Mouse (Mus musculus): ENCODE measurements around the gene Farp1. TPM values are rescaled to one million over a fixed set of nuclear protein-coding genes. Genes with fewer than 3 reads are reported as not detected.
A peak's percentile ranks its signal among the peaks of the same experiment; 100 is the strongest.

The Farp1 gene
- polyA plus RNA-seq, 1 experiment from 2014 or later = 41.2 TPM

- Histone ChIP-seq H3K4me3 (no peak overlapping the region), H3K27me3 (replicated peaks) (no peaks in the 10 kb centered on the region), H3K4me2 (no peak overlapping the region), H3K36me3 (replicated peaks) (peaks cover 17% of the 10 kb centered on the region), H3K4me1 (peaks cover 4% of the 10 kb centered on the region; the same call in 1 of the 2 replicates), H3K9me3 (no peaks in the 10 kb centered on the region), H3K9ac (no peak overlapping the region), H3K27ac (no peak overlapping the region)
- WGBS = 78% methylated on average over 14 of the region's 14 CpGs
- no peak for ATAC-seq (replicated peaks)
Observed at GRCm38 (mm10) chr14:121246048-121246731, 211.2 kb downstream of the Farp1 start.

- 62% methylated on average over 7 of the region's 7 CpGs for WGBS
- Histone ChIP-seq H3K4me1 (peaks cover 4% of the 10 kb centered on the region; the same call in 1 of the 2 replicates), H3K4me3 (no peak overlapping the region), H3K27me3 (replicated peaks) (no peaks in the 10 kb centered on the region), H3K9ac (no peak overlapping the region), H3K36me3 (replicated peaks) (peaks cover 13% of the 10 kb centered on the region), H3K9me3 (no peaks in the 10 kb centered on the region), H3K4me2 (no peak overlapping the region), H3K27ac (no peak overlapping the region)
- no peak for ATAC-seq (replicated peaks)
Observed at GRCm38 (mm10) chr14:121247287-121247686, 212.3 kb downstream of the Farp1 start.

- Histone ChIP-seq H3K4me2 (no peak overlapping the region), H3K4me3 (no peak overlapping the region), H3K4me1 (peaks cover 4% of the 10 kb centered on the region; the same call in 1 of the 2 replicates), H3K9ac (no peak overlapping the region), H3K27me3 (replicated peaks) (no peaks in the 10 kb centered on the region), H3K36me3 (replicated peaks) (peaks cover 4% of the 10 kb centered on the region), H3K27ac (no peak overlapping the region; the same call in 1 of the 2 replicates), H3K9me3 (no peaks in the 10 kb centered on the region)
- 82% methylated on average over 5 of the region's 5 CpGs for WGBS
- ATAC-seq (replicated peaks) = no peak
Observed at GRCm38 (mm10) chr14:121248346-121248745, 213.3 kb downstream of the Farp1 start.

GRCm38 (mm10) chr14:121251099-121251498 lies 216.1 kb downstream of the Farp1 start:
- 72% methylated on average over 5 of the region's 5 CpGs for WGBS
- Histone ChIP-seq H3K4me1 (peaks cover 4% of the 10 kb centered on the region; the same call in 1 of the 2 replicates), H3K4me3 (no peak overlapping the region), H3K9ac (no peak overlapping the region), H3K4me2 (no peak overlapping the region), H3K36me3 (replicated peaks) (no peaks in the 10 kb centered on the region), H3K9me3 (no peaks in the 10 kb centered on the region), H3K27ac (no peak overlapping the region), H3K27me3 (replicated peaks) (no peaks in the 10 kb centered on the region)
- no peak for ATAC-seq (replicated peaks)

GRCm38 (mm10) chr14:121251708-121252107 lies 216.7 kb downstream of the Farp1 start:
- 62% methylated on average over 4 of the region's 4 CpGs for WGBS
- H3K27me3 ChIP-seq (replicated peaks) = no peaks in the 10 kb centered on the region
- H3K4me1 ChIP-seq = peaks cover 4% of the 10 kb centered on the region; the same call in 1 of the 2 replicates
- no peak overlapping the region for H3K4me2 ChIP-seq
- H3K9me3 ChIP-seq = no peaks in the 10 kb centered on the region
- H3K9ac ChIP-seq = no peak overlapping the region
- no peaks in the 10 kb centered on the region for H3K36me3 ChIP-seq (replicated peaks)
- ATAC-seq (replicated peaks) = no peak
- no peak overlapping the region for H3K4me3 ChIP-seq
- H3K27ac ChIP-seq = no peak overlapping the region

GRCm38 (mm10) chr14:121252542-121252941 lies 217.5 kb downstream of the Farp1 start:
- WGBS = 92% methylated on average over 10 of the region's 10 CpGs
- H3K4me3 ChIP-seq = no peak overlapping the region
- H3K4me2 ChIP-seq = no peak overlapping the region
- H3K4me1 ChIP-seq = no peaks in the 10 kb centered on the region; the same call in 1 of the 2 replicates
- no peak overlapping the region for H3K9ac ChIP-seq
- H3K27me3 ChIP-seq (replicated peaks) = no peaks in the 10 kb centered on the region
- H3K27ac ChIP-seq = no peak overlapping the region
- ATAC-seq (replicated peaks) = no peak
- no peaks in the 10 kb centered on the region for H3K36me3 ChIP-seq (replicated peaks)
- H3K9me3 ChIP-seq = no peaks in the 10 kb centered on the region

GRCm38 (mm10) chr14:121254869-121255268 lies 219.9 kb downstream of the Farp1 start:
- WGBS = 88% methylated on average over 10 of the region's 10 CpGs

GRCm38 (mm10) chr14:121255469-121255868 lies 220.5 kb downstream of the Farp1 start:
- H3K9ac ChIP-seq = no peak overlapping the region
- no peaks in the 10 kb centered on the region for H3K9me3 ChIP-seq
- WGBS = 91% methylated on average over 13 of the region's 13 CpGs
- H3K27ac ChIP-seq = no peak overlapping the region
- no peaks in the 10 kb centered on the region; the same call in 1 of the 2 replicates for H3K36me3 ChIP-seq (replicated peaks)
- no peaks in the 10 kb centered on the region for H3K27me3 ChIP-seq (replicated peaks)
- no peak for ATAC-seq (replicated peaks)
- H3K4me3 ChIP-seq = no peak overlapping the region
- no peak overlapping the region for H3K4me2 ChIP-seq
- no peaks in the 10 kb centered on the region; the same call in 1 of the 2 replicates for H3K4me1 ChIP-seq

More at GRCm38 (mm10) chr14:121254869-121255268, 219.9 kb downstream of the Farp1 start:
- no peak overlapping the region for H3K4me2 ChIP-seq
- no peaks in the 10 kb centered on the region; the same call in 1 of the 2 replicates for H3K4me1 ChIP-seq
- no peaks in the 10 kb centered on the region for H3K27me3 ChIP-seq (replicated peaks)
- H3K9ac ChIP-seq = no peak overlapping the region
- H3K27ac ChIP-seq = no peak overlapping the region
- H3K9me3 ChIP-seq = no peaks in the 10 kb centered on the region
- no peak for ATAC-seq (replicated peaks)
- H3K36me3 ChIP-seq (replicated peaks) = no peaks in the 10 kb centered on the region; the same call in 1 of the 2 replicates
- no peak overlapping the region for H3K4me3 ChIP-seq

GRCm38 (mm10) chr14:121256896-121257295 lies 221.9 kb downstream of the Farp1 start:
- 96% methylated on average over 7 of the region's 7 CpGs for WGBS
- Histone ChIP-seq H3K4me2 (no peak overlapping the region), H3K4me3 (no peak overlapping the region), H3K9me3 (no peaks in the 10 kb centered on the region), H3K4me1 (no peaks in the 10 kb centered on the region; the same call in 1 of the 2 replicates), H3K27me3 (replicated peaks) (no peaks in the 10 kb centered on the region), H3K9ac (no peak overlapping the region), H3K36me3 (replicated peaks) (no peaks in the 10 kb centered on the region; the same call in 1 of the 2 replicates), H3K27ac (no peak overlapping the region)
- no peak for ATAC-seq (replicated peaks)

GRCm38 (mm10) chr14:121259332-121259731 lies 224.3 kb downstream of the Farp1 start:
- WGBS = 51% methylated on average over 11 of the region's 11 CpGs
- Histone ChIP-seq H3K27ac (peak overlapping the region; percentile 19; the same call in 1 of the 2 replicates), H3K36me3 (replicated peaks) (no peaks in the 10 kb centered on the region; the same call in 1 of the 2 replicates), H3K4me1 (no peaks in the 10 kb centered on the region), H3K9me3 (no peaks in the 10 kb centered on the region), H3K4me2 (no peak overlapping the region), H3K9ac (no peak overlapping the region), H3K27me3 (replicated peaks) (no peaks in the 10 kb centered on the region), H3K4me3 (no peak overlapping the region)
- ATAC-seq (replicated peaks) = peak; percentile 28

- Histone ChIP-seq H3K27ac (peak overlapping the region; percentile 19; the same call in 1 of the 2 replicates), H3K9ac (no peak overlapping the region), H3K27me3 (replicated peaks) (no peaks in the 10 kb centered on the region), H3K4me1 (no peaks in the 10 kb centered on the region), H3K4me3 (no peak overlapping the region), H3K9me3 (no peaks in the 10 kb centered on the region), H3K4me2 (no peak overlapping the region), H3K36me3 (replicated peaks) (no peaks in the 10 kb centered on the region; the same call in 1 of the 2 replicates)
- 47% methylated on average over 7 of the region's 7 CpGs for WGBS
- peak; percentile 66 for ATAC-seq (replicated peaks)
Observed at GRCm38 (mm10) chr14:121259789-121260188, 224.8 kb downstream of the Farp1 start.

- Histone ChIP-seq H3K4me3 (no peak overlapping the region), H3K4me2 (no peak overlapping the region), H3K36me3 (replicated peaks) (no peaks in the 10 kb centered on the region; the same call in 1 of the 2 replicates), H3K9ac (no peak overlapping the region), H3K4me1 (no peaks in the 10 kb centered on the region), H3K9me3 (no peaks in the 10 kb centered on the region), H3K27ac (no peak overlapping the region), H3K27me3 (replicated peaks) (no peaks in the 10 kb centered on the region)
- no peak for ATAC-seq (replicated peaks)
- WGBS = 81% methylated on average over 5 of the region's 5 CpGs
Observed at GRCm38 (mm10) chr14:121261229-121261879, 226.4 kb downstream of the Farp1 start.

Data from midbrain, embryonic 15.5 days (tissue).